10 mouse cellular contexts compared by ENCODE assay signal in the genomic region with DNA sequence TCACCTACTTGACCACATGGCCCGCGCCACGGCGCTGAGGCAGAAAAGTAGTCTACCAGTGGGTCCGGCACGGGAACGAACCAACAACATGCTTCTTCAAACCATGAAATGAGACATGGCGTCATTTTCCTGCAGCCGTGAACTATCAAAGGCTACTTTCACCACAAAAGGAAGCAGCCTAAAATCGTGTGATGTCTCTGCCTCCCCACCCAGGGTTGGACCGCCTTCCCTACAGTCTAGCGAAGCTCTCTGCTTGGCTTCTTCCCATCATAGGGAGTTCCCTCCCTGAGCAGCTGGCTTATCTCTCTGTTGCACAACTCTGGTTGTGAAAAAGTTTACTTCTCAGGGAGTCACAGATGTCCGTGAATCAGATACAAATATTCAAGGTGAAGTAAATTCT.
A peak's percentile ranks its signal among the peaks of the same experiment; 100 is the strongest.
DNase-seq lines count a peak whose midpoint lies in the region; ATAC-seq and TF ChIP-seq lines count a peak whose summit lies in the region.
"Had no signal": no experiment of that assay in that cellular context is flagged by ENCODE, and none has a peak within 500 bp of the region (broad histone marks: within the 10 kb centered on the region; RNA-seq: fewer than 3 reads in every experiment).

No protein-coding gene starts in this region.

- TF ChIP-seq POLR2A in lung, adult 2 months (IDR thresholded peaks at IDR 0.05; ENCODE audit: borderline replicate concordance, extremely low read depth, low read depth, low read length) = no peak

- H3K9ac ChIP-seq in liver, embryonic 15.5 days = no peak overlapping the region
- H3K9ac ChIP-seq in stomach, embryonic 16.5 days (ENCODE audit: low read length) = no peak overlapping the region
- H3K9ac ChIP-seq in forebrain, embryonic 16.5 days (replicated peaks; ENCODE audit: low read depth, low read length) = no peak overlapping the region
- H3K9ac ChIP-seq: limb, embryonic 15.5 days had no signal

- WGBS in lung, adult 2 months = 76% methylated on average over 13 of the region's 13 CpGs
- 34% methylated on average over 13 of the region's 13 CpGs for WGBS in liver, embryonic 15.5 days (ENCODE audit: insufficient replicate concordance)
- WGBS in stomach, embryonic 16.5 days = 78% methylated on average over 13 of the region's 13 CpGs
- 93% methylated on average over 13 of the region's 13 CpGs for WGBS in forebrain, embryonic 16.5 days

- no peaks in the 10 kb centered on the region for H3K4me1 ChIP-seq in lung, adult 2 months (ENCODE audit: control insufficient read depth, insufficient read depth, low read length)
- H3K4me1 ChIP-seq in liver, embryonic 15.5 days (replicated peaks) = peaks cover 4% of the 10 kb centered on the region; the same call in 1 of the 2 replicates
- no peaks in the 10 kb centered on the region; the same call in 1 of the 2 replicates for H3K4me1 ChIP-seq in stomach, embryonic 16.5 days (ENCODE audit: control insufficient read depth, insufficient read depth, low read length)
- peaks cover 7% of the 10 kb centered on the region; the same call in 1 of the 2 replicates for H3K4me1 ChIP-seq in forebrain, embryonic 16.5 days (replicated peaks; ENCODE audit: control insufficient read depth, insufficient read depth, low read length)

- intact Hi-C loops in left cerebral cortex, postnatal 36 days (cut with DNase I) = no loop called here

- no peak overlapping the region for H3K27ac ChIP-seq in liver, embryonic 15.5 days (replicated peaks)
- H3K27ac ChIP-seq in stomach, embryonic 16.5 days (ENCODE audit: low read length) = peak overlapping the region; percentile 81
- H3K27ac ChIP-seq in forebrain, embryonic 16.5 days (ENCODE audit: low read length) = no peak overlapping the region
- H3K27ac ChIP-seq: limb, embryonic 15.5 days had no signal

- ATAC-seq in granulocyte monocyte progenitor cell, adult 5-6 weeks (replicated peaks; ENCODE audit: poor library complexity, severe bottlenecking) = peak; percentile 86
- no peak for ATAC-seq in liver, embryonic 15.5 days (ENCODE audit: insufficient read depth)
- peak; percentile 49; the same call in 1 of the 2 replicates for ATAC-seq in stomach, embryonic 16.5 days (ENCODE audit: insufficient read depth, low FRiP score)
- no peak for ATAC-seq in forebrain, embryonic 16.5 days

- DNase-seq in lung, adult 18-20 months = peak; percentile 44 to 55
- DNase-seq in lung, adult 2 months = no peak
- DNase-seq in left cerebral cortex, postnatal 36 days (ENCODE audit: low spot score in 2 of 2) = no peak
- no peak for DNase-seq in adrenal gland, postnatal 4 days (ENCODE audit: low spot score in 2 of 2)

- no peak overlapping the region for H3K4me3 ChIP-seq in lung, adult 2 months (replicated peaks; ENCODE audit: extremely low read depth, low read depth, low read length)
- no peak overlapping the region for H3K4me3 ChIP-seq in liver, embryonic 15.5 days (replicated peaks)
- no peak overlapping the region for H3K4me3 ChIP-seq in stomach, embryonic 16.5 days (replicated peaks; ENCODE audit: low read length)
- H3K4me3 ChIP-seq in forebrain, embryonic 16.5 days (replicated peaks; ENCODE audit: low read length) = no peak overlapping the region
- H3K4me3 ChIP-seq: erythroblast, embryonic 14.5 days; limb, embryonic 15.5 days had no signal

- TF ChIP-seq CTCF in lung, adult 2 months (IDR thresholded peaks at IDR 0.05; ENCODE audit: insufficient read depth, low read length) = no peak

- H3K27me3 ChIP-seq in liver, embryonic 15.5 days = peaks cover 10% of the 10 kb centered on the region
- no peaks in the 10 kb centered on the region for H3K27me3 ChIP-seq in stomach, embryonic 16.5 days (ENCODE audit: control insufficient read depth, insufficient read depth, low read length)
- H3K27me3 ChIP-seq in forebrain, embryonic 16.5 days (replicated peaks; ENCODE audit: control insufficient read depth, insufficient read depth, low read length) = no peaks in the 10 kb centered on the region

- H3K4me2 ChIP-seq in liver, embryonic 15.5 days = peak overlapping the region; percentile 25
- no peak overlapping the region for H3K4me2 ChIP-seq in stomach, embryonic 16.5 days (ENCODE audit: low read depth, low read length)
- no peak overlapping the region for H3K4me2 ChIP-seq in forebrain, embryonic 16.5 days (ENCODE audit: low read length)
- H3K4me2 ChIP-seq: limb, embryonic 15.5 days had no signal

- H3K9me3 ChIP-seq in liver, embryonic 15.5 days (replicated peaks) = no peaks in the 10 kb centered on the region
- H3K9me3 ChIP-seq in stomach, embryonic 16.5 days (replicated peaks; ENCODE audit: control insufficient read depth, low read length) = no peaks in the 10 kb centered on the region
- no peaks in the 10 kb centered on the region for H3K9me3 ChIP-seq in forebrain, embryonic 16.5 days (ENCODE audit: control insufficient read depth, low read length)
- H3K9me3 ChIP-seq: limb, embryonic 15.5 days had no signal

- no peaks in the 10 kb centered on the region for H3K36me3 ChIP-seq in liver, embryonic 15.5 days (replicated peaks)
- no peaks in the 10 kb centered on the region for H3K36me3 ChIP-seq in stomach, embryonic 16.5 days (ENCODE audit: control insufficient read depth, insufficient read depth, low read length)
- H3K36me3 ChIP-seq in forebrain, embryonic 16.5 days (ENCODE audit: control insufficient read depth, insufficient read depth) = no peaks in the 10 kb centered on the region
- H3K36me3 ChIP-seq: limb, embryonic 15.5 days had no signal

Comparison
In these comparisons a context has a peak if more than half of its experiments do, and no peak if none do; other contexts are left out.
1. DNase-seq: peak in lung, adult 18-20 months (2 of 2); none in lung, adult 2 months (single experiment), left cerebral cortex, postnatal 36 days (0 of 2) and adrenal gland, postnatal 4 days (0 of 2).
2. ATAC-seq: peak in granulocyte monocyte progenitor cell, adult 5-6 weeks (single experiment) and stomach, embryonic 16.5 days (single experiment); none in liver, embryonic 15.5 days (single experiment) and forebrain, embryonic 16.5 days (single experiment).